Mouse (Mus musculus) kidney, adult 2 months (tissue): ENCODE data around the gene Ndufs2.

Experiments
- CTCF ChIP-seq: fragments of 200-500 bp; conservative IDR thresholded peaks from 2 replicates; pipeline ENCODE4 v1.5.1; 2011; ENCODE audit warnings: low read depth, mild to moderate bottlenecking, control low read depth, low read length, moderate library complexity, mixed read lengths; ENCODE audit not compliant: insufficient read depth, insufficient read length
- POLR2A ChIP-seq: fragments of 200-500 bp; IDR thresholded peaks from one replicate; pipeline ENCODE4 v1.6.1; 2011; ENCODE audit warnings: low read depth, low read length, control low read depth

- TF ChIP-seq CTCF = no peak
- no peak for TF ChIP-seq POLR2A
Observed at GRCm38 (mm10) chr1:171258921-171259320, 7.7 kb upstream of the Ndufs2 start.
